Mouse (Mus musculus): ENCODE measurements around the gene Draxin.

DNA sequence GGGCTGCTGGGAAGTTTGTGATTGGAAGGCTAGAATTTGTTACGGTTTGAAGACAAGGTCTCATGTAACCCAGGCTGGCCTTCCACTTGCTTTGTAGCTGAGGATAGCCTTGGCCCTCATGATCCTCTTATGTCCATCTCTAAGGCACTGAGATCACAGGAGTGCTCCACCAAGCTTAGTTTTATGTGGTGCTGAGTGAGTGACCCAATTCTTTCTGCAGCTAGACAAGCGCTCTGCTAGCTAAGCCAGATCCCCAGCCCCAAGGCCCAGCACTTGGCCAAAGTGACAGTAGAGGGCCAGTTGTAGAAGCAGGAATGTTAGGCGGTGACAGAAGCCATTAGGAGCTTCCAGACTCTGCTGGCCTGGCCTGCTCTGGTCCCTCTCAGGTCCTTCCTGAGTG is 26.4 kb downstream of the Draxin start:
- TF ChIP-seq POLR2A (IDR thresholded peaks at IDR 0.05; ENCODE audit: control insufficient read depth in 1 of 2, insufficient read depth in 1 of 2, low read depth in 1 of 2, low read length in 2 of 2, poor library complexity in 1 of 2): no peak
- TF ChIP-seq MXI1 (IDR thresholded peaks at IDR 0.05; ENCODE audit: low read depth, low read length): no peak
- no peak for TF ChIP-seq RCOR1 (IDR thresholded peaks at IDR 0.05; ENCODE audit: low read depth, low read length)
- no peak for TF ChIP-seq CTCF (IDR thresholded peaks at IDR 0.05 in 2 of 3, conservative IDR thresholded peaks at IDR 0.05 in 1 of 3; ENCODE audit: control insufficient read depth in 1 of 3, insufficient read depth in 1 of 3, low read depth in 2 of 3, low read length in 3 of 3, poor library complexity in 1 of 3, severe bottlenecking in 1 of 3)
- TF ChIP-seq USF1 (IDR thresholded peaks at IDR 0.05; ENCODE audit: low read depth, low read length): no peak
- TF ChIP-seq GATA1 (IDR thresholded peaks at IDR 0.05; ENCODE audit: low read depth, low read length): no peak
- no peak for TF ChIP-seq TBP (IDR thresholded peaks at IDR 0.05; ENCODE audit: low read depth, low read length)
- no peak for TF ChIP-seq NRF1 (IDR thresholded peaks at IDR 0.05; ENCODE audit: insufficient read depth, low read depth, low read length, poor library complexity, severe bottlenecking)
